Mouse (Mus musculus): ENCODE data around the gene Rab22a. TPM values are rescaled to one million over a fixed set of nuclear protein-coding genes. Genes with fewer than 3 reads are reported as not detected.

Rab22a gene
- polyA plus RNA-seq, 1 experiment from 2014 or later: 27.3 TPM

DNA sequence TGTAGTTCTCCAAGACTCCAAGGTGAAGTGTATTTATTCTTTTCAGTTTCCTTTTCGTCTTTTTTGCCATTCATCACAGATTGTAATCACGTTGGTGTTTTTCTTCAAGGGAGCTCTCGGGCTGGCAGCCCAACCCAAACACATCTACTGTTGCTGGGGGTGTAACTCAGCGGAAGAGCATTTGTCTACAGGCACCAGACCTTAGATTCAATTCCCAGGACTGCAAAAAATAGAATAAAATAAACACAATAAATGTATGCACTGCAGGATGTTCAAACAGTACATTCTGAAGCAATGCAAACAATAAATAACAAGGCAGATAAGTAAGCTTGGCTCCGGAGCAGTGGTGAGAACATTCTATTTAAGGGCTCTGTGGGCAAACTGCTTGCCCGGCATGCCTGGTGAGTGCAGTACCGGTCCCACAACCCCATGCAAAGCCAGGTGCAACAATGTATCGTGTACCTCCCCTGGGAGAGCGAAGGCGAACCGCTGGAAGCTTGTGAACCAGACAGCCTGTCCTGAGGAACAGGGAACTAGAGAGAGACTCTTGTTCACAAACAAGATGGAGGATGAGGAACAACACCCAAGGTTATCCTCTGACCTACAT lies 62.8 kb downstream of the Rab22a start:
- Histone ChIP-seq H3K9ac (replicated peaks; ENCODE audit: low read depth) (no peak overlapping the region), H3K4me1 (ENCODE audit: insufficient read depth, low read depth, low read length) (peaks cover 4% of the 10 kb centered on the region; the same call in 1 of the 2 replicates), H3K36me3 (ENCODE audit: insufficient read depth, low read length) (no peaks in the 10 kb centered on the region), H3K27ac (ENCODE audit: low read length) (no peak overlapping the region), H3K27me3 (replicated peaks; ENCODE audit: insufficient read depth, low read length) (no peaks in the 10 kb centered on the region), H3K9me3 (ENCODE audit: low read length) (no peaks in the 10 kb centered on the region), H3K4me3 (ENCODE audit: low read depth, low read length) (no peak overlapping the region), H3K4me2 (replicated peaks; ENCODE audit: low read depth, low read length) (no peak overlapping the region)
- WGBS: 31% methylated on average over 11 of the region's 11 CpGs
- no peak for TF ChIP-seq CTCF (IDR thresholded peaks at IDR 0.05)
- TF ChIP-seq EP300 (IDR thresholded peaks at IDR 0.05): no peak
- DNase-seq (ENCODE audit: low spot score) (no peak), ATAC-seq (peak; percentile 46; the same call in 1 of the 2 replicates)

DNA sequence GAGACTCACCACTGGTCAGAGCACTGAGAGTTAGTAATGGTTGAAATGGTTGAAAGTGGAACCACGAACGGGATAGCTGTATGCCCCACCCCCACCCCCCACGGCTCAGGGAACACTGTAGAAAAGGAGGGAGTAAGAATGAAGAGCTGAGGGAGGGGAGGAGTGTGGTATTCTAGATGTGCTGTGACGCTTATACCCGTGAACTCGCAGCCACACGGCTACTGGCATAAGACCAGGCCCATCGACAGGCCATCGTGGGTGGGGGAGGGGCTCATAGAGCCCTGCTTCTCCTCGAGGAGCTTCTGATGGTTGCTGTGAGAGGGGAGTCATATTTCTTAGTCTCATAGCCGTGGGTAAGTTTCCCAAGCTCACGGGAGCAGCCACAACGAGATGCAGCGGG lies 64.8 kb downstream of the Rab22a start:
- H3K4me2 ChIP-seq (replicated peaks; ENCODE audit: low read depth, low read length): no peak overlapping the region
- no peak overlapping the region for H3K4me3 ChIP-seq (ENCODE audit: low read depth, low read length)

DNA sequence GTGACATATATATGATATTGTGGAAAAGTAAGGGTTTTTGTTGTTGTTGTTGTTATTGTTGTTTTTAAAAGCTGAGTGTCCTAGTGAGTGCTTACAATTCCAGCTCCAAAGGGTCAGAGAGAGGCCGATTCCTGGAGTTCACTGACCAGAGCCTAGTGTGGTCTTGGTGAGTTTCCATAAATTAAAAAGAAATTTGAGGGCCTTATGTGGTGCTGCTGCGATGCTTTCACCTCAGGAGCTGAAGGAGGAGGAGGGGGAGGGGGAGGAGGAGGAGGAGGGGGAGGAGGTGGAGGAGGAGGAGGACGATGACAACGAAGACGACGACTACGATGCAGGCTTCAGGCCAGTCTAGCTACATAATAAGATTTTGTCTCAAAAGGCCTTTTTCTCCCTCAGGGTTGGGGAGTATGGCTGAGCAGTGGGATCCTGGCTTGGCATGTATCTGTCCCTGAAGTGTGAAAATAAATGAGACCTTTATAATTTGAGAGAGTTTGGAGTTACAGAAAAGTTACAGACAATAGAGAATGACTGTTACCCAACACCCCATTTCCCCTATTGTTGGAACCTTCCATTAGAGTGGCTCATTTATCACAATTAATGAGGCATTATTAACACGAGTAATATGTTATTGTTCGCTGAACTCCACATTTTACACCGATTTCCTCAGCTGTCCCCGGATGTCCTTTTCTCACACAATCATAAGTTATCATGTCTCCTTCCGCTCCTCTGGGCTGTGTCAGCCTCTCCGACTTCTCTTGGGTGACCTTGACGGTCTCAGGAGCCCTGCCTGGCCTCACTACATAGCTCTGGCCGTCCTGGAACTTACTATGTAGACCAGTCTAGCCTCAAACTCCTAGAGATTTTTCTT lies 65.6 kb downstream of the Rab22a start:
- Histone ChIP-seq H3K4me2 (replicated peaks; ENCODE audit: low read depth, low read length) (no peak overlapping the region), H3K9ac (replicated peaks; ENCODE audit: low read depth) (no peak overlapping the region), H3K4me1 (ENCODE audit: insufficient read depth, low read depth, low read length) (peaks cover 4% of the 10 kb centered on the region; the same call in 1 of the 2 replicates), H3K9me3 (ENCODE audit: low read length) (no peaks in the 10 kb centered on the region), H3K27ac (ENCODE audit: low read length) (no peak overlapping the region), H3K27me3 (replicated peaks; ENCODE audit: insufficient read depth, low read length) (no peaks in the 10 kb centered on the region), H3K36me3 (ENCODE audit: insufficient read depth, low read length) (no peaks in the 10 kb centered on the region), H3K4me3 (ENCODE audit: low read depth, low read length) (no peak overlapping the region)
- TF ChIP-seq CTCF (IDR thresholded peaks at IDR 0.05) (no peak), EP300 (IDR thresholded peaks at IDR 0.05) (no peak)
- no peak for DNase-seq (ENCODE audit: low spot score)
- no peak for ATAC-seq
- 58% methylated on average over 15 of the region's 15 CpGs for WGBS

More for the DNA sequence above, 64.8 kb downstream of the Rab22a start:
- DNase-seq (ENCODE audit: low spot score): no peak
- WGBS: 36% methylated on average over 14 of the region's 14 CpGs
- Histone ChIP-seq H3K9me3 (ENCODE audit: low read length) (no peaks in the 10 kb centered on the region), H3K9ac (replicated peaks; ENCODE audit: low read depth) (no peak overlapping the region), H3K27ac (ENCODE audit: low read length) (no peak overlapping the region), H3K36me3 (ENCODE audit: insufficient read depth, low read length) (no peaks in the 10 kb centered on the region), H3K4me1 (ENCODE audit: insufficient read depth, low read depth, low read length) (peaks cover 4% of the 10 kb centered on the region; the same call in 1 of the 2 replicates), H3K27me3 (replicated peaks; ENCODE audit: insufficient read depth, low read length) (no peaks in the 10 kb centered on the region)
- TF ChIP-seq CTCF (IDR thresholded peaks at IDR 0.05) (no peak), EP300 (IDR thresholded peaks at IDR 0.05) (no peak)
- ATAC-seq: no peak; the same call in 1 of the 2 replicates

DNA sequence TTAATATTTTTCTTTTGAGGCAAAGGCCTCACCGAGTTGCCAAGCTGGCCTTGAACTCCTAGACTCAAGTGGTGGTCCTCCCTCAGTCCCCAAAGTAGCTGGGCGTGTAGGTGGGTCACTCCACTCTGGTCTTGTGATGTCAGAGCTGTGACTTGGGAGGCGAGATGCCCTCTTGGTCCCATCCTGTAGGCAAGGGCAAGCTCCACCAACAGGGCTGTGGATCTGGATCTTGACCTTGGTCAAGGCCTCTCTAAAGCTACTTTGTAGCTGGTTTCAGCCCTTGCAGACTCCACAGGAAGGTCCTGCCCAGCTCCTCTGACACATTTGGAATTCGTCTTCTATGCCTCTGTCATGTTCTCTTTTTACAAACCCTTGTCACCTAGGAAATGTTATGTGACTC lies 66.3 kb downstream of the Rab22a start:
- TF ChIP-seq EP300 (IDR thresholded peaks at IDR 0.05): no peak
- TF ChIP-seq CTCF (IDR thresholded peaks at IDR 0.05): no peak
- H3K27ac ChIP-seq (ENCODE audit: low read length): no peak overlapping the region
- DNase-seq (ENCODE audit: low spot score) (no peak), ATAC-seq (no peak)
- no peak overlapping the region for H3K9ac ChIP-seq (replicated peaks; ENCODE audit: low read depth)
- H3K9me3 ChIP-seq (ENCODE audit: low read length): no peaks in the 10 kb centered on the region
- H3K4me2 ChIP-seq (replicated peaks; ENCODE audit: low read depth, low read length): no peak overlapping the region
- no peaks in the 10 kb centered on the region for H3K36me3 ChIP-seq (ENCODE audit: insufficient read depth, low read length)
- WGBS: 86% methylated on average over 4 of the region's 4 CpGs
- H3K27me3 ChIP-seq (replicated peaks; ENCODE audit: insufficient read depth, low read length): no peaks in the 10 kb centered on the region
- H3K4me3 ChIP-seq (ENCODE audit: low read depth, low read length): no peak overlapping the region
- H3K4me1 ChIP-seq (ENCODE audit: insufficient read depth, low read depth, low read length): peaks cover 4% of the 10 kb centered on the region; the same call in 1 of the 2 replicates

GRCm38 (mm10) chr2:173730444-173730966 lies 70.9 kb downstream of the Rab22a start:
- WGBS: 16% methylated on average over 9 of the region's 9 CpGs
- no peaks in the 10 kb centered on the region for H3K4me1 ChIP-seq (ENCODE audit: insufficient read depth, low read depth, low read length)
- no peak overlapping the region for H3K9ac ChIP-seq (replicated peaks; ENCODE audit: low read depth)
- no peak overlapping the region for H3K4me3 ChIP-seq (ENCODE audit: low read depth, low read length)
- DNase-seq (ENCODE audit: low spot score): no peak
- no peaks in the 10 kb centered on the region for H3K36me3 ChIP-seq (ENCODE audit: insufficient read depth, low read length)
- H3K4me2 ChIP-seq (replicated peaks; ENCODE audit: low read depth, low read length): no peak overlapping the region
- no peak overlapping the region for H3K27ac ChIP-seq (ENCODE audit: low read length)
- TF ChIP-seq CTCF (IDR thresholded peaks at IDR 0.05) (no peak), EP300 (IDR thresholded peaks at IDR 0.05) (no peak)
- no peaks in the 10 kb centered on the region for H3K27me3 ChIP-seq (replicated peaks; ENCODE audit: insufficient read depth, low read length)
- no peaks in the 10 kb centered on the region for H3K9me3 ChIP-seq (ENCODE audit: low read length)
- no peak; the same call in 1 of the 2 replicates for ATAC-seq

DNA sequence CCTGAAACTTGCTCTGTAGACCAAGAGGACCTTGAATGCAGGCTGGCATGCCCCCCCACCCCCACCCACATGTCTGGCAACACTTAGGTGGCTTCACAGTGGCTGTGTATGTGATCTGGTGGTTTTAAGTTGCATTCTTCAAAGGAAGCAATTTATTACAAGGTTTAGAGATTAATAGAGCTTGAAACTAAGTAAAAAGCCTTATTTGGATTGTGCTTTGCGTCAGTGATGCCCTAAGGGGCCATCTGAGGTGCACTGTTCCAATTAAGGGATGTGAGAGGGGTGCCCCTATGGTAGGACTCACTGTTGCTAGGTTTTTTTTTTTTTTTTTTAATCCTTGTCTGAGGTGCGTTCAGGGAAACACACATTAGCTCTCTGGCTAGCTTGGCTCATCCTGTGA lies 74.9 kb downstream of the Rab22a start:
- Histone ChIP-seq H3K4me2 (replicated peaks; ENCODE audit: low read depth, low read length) (no peak overlapping the region), H3K36me3 (ENCODE audit: insufficient read depth, low read length) (no peaks in the 10 kb centered on the region), H3K9ac (replicated peaks; ENCODE audit: low read depth) (no peak overlapping the region), H3K4me1 (ENCODE audit: insufficient read depth, low read depth, low read length) (peaks cover 8% of the 10 kb centered on the region; the same call in 1 of the 2 replicates), H3K27me3 (replicated peaks; ENCODE audit: insufficient read depth, low read length) (no peaks in the 10 kb centered on the region), H3K27ac (ENCODE audit: low read length) (no peak overlapping the region), H3K4me3 (ENCODE audit: low read depth, low read length) (no peak overlapping the region), H3K9me3 (ENCODE audit: low read length) (no peaks in the 10 kb centered on the region)
- DNase-seq (ENCODE audit: low spot score): no peak
- no peak for ATAC-seq
- no peak for TF ChIP-seq CTCF (IDR thresholded peaks at IDR 0.05)
- no peak for TF ChIP-seq EP300 (IDR thresholded peaks at IDR 0.05)
- WGBS: 58% methylated on average over 2 of the region's 2 CpGs

Data from lung, postnatal 0 days (tissue).